Mouse (Mus musculus) bone marrow macrophage, adult 2 months (primary cell): ENCODE results near the gene Abtb2.

Source experiments
- CTCF ChIP-seq: IDR thresholded peaks from 2 replicates; pipeline ENCODE4 v1.5.1; 2012; ENCODE audit warnings: low read depth, mild to moderate bottlenecking, low read length, moderate library complexity
- POLR2A ChIP-seq: IDR thresholded peaks from 2 replicates; pipeline ENCODE4 v1.6.1; 2012; ENCODE audit warnings: mild to moderate bottlenecking, low read depth, low read length, borderline replicate concordance

DNA sequence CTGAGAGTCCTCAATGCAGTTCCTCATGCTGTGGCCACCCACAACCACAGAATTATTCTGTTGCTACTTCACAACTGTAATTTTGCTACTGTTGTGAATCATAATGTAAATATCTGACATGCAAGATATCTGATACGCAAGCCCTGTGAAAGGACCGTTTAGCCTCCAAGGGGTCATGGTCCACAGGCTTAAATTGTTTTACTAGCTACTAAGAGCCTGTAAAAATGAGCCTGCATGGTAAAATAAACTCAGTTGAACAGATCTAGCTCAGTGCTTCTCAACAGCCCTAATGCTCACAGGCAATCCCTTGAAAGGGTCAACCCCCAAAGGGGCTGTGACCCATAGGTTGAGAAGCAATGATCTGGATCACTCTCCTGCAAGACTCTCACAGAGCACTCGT is 183.0 kb downstream of the Abtb2 start:
- TF ChIP-seq CTCF (no peak), POLR2A (no peak)
